Mouse (Mus musculus) lung, postnatal 4 days (tissue): ENCODE results near the gene Pwwp2b.
A peak's percentile ranks its signal among the peaks of the same experiment; 100 is the strongest.

Experiments
- DNase-seq, 2 experiments: peaks; one replicate each; pipeline ENCODE4 v3.0.0; 2021

The Pwwp2b gene

DNA sequence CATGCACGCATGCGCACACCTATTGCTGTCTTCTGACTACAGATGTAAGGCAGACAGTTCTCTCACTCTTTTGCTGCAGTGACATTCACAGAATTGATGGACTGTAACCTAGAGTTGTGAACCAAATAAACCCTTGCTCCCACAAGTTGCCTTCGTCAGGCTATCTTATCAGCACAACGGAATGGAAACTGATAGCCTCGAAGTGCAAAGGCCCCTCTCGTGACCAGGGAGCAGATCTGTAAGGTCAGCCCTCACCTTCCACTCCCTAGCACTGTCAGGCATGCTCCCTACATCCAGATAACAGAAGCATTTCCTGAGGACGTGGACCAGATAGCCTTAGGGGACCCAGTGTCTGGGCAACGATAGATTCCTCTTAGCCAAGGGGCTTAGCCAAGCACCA lies 53.2 kb downstream of the Pwwp2b start:
- no peak for DNase-seq

DNA sequence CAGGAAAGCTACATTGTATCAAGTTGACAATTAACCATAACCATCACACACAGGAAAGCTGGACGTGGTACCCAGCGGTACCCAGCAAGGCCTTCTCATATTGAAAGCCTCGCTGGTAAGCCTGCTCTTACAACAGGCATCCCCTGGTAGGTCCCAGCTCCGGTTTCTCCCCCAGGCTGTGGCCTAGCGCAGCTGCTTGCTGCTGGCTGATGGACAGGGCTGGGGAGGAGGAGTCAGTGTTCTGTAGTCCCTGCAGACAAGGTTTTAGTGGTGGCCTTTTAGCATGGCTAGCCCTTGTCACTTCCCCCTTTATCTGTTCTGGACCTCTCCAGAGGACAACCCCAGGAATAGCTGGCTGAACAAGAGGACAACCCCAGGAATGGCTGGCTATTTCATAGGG lies 54.0 kb downstream of the Pwwp2b start:
- no peak for DNase-seq

DNA sequence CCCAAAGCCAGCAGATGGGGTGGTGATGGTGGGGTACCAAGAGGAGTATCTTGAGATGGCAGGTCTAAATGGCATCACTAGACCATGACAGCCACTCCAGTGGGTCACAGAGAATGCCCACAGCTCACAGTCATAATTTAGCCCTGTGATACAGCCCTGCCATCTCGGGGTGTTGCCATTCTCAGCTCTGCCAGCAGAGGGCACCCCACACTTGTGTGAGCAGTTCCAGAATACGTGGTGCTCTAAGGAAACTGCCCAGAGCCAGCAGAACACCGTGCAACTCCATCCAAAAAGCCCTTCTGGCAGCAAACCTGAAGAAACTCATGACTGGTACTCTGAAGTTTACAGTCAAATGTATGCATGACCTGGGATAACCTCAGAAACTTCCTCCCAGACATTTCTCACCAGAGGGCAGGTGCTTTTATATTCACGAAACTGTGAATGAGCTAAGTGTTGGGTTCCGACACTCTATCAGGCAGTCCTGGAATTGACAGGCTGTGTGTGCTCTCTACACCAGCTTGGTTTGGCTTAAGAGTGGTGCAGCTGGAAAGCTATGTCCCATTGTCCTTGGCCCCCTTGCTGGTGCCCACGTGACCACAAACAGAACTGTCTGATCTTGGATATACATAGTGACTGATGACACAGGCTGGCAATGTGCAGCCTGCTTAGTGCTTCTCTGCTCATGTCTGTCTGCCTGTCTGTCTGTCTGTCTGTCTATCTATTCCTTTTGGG lies 55.2 kb downstream of the Pwwp2b start:
- DNase-seq: peak; percentile 84 to 90

DNA sequence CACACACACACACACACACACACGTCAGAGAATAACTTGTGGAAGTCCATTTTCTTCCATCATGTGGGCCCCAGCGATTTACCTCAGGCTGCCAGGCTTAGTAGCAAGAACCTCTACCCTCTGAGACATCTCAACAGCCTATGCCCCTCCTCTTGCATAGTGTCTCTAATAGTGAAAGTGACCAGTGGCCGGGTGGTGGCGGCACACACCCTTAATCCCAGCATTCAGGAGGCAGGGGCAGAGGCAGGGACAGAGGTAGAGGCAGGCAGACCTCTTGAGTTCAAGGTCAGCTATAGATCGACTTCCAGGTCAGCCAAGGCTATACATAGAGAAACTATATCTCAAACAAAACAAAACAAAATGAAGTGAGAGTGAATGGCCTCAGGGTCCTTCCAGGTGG lies 56.0 kb downstream of the Pwwp2b start:
- DNase-seq: no peak

- no peak for DNase-seq
Measured at GRCm38 (mm10) chr7:139307056-139307455, 58.8 kb downstream of the Pwwp2b start.

- peak; percentile 63 to 76 for DNase-seq
Measured at GRCm38 (mm10) chr7:139308140-139308895, 60.0 kb downstream of the Pwwp2b start.

DNA sequence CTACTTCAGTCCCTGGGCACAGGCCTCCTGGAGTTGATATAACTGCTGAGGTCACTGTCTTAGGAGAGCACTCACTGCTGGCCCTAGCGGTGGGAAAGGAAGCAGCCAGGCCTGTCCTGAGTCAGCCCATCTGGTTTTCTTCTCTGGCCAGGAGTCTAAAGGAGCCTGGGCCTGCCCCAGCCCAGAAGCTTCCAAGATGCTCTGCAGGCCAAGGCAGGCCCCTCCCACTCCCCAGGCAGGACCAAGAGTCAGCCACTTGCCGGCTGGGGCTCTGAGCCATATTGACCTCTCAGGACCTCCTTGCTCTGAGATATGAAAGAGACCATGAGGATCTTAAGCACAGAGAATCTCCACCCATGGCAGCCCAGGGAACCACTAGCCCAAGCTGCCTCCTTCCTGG lies 60.8 kb downstream of the Pwwp2b start:
- peak; percentile 46 to 84 for DNase-seq

GRCm38 (mm10) chr7:139310487-139310951 lies 62.2 kb downstream of the Pwwp2b start:
- DNase-seq: peak; percentile 48 to 72

GRCm38 (mm10) chr7:139312686-139313085 lies 64.4 kb downstream of the Pwwp2b start:
- no peak for DNase-seq

DNA sequence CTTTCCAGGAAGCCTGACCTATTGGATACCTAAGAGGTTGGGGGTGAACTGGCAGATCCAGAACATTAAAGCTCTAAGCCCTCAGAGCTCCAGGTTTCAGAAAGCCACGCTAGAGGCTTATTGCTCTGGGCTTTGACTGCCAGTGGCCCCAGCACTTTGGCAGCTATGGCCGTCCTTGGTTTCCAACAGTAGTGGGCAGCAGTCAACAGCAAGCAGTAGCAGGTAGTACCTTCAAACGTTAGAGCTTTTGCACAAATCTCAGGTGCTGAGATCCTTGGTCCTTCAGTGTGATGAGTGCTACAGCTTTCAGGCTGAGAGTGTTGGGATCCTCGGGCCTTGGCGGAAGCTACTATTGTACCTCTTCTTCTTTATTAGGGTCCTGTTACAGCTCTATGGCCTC lies 65.1 kb downstream of the Pwwp2b start:
- no peak for DNase-seq

DNA sequence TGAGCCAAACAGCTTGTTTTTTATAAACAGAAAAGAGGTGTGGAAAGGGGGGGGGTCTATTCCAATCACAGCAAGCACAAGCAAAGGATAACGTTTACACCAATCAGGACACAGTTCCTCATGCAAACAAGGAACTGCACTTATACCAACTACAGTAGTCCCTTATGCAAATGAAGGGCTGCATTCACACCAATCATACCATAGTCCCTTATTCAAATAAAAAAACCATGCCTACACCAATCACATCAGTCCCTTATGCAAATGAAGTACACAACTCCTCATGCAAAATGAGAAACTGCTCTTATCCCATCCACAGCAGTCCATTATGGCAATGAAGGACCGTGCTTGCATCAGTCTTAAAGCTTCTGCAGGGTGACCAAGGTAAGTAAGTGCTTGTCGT lies 66.4 kb downstream of the Pwwp2b start:
- DNase-seq: no peak

GRCm38 (mm10) chr7:139319006-139319411 lies 70.7 kb downstream of the Pwwp2b start:
- DNase-seq: peak in 1 of 2 experiments; percentile 58
